Mouse (Mus musculus) heart, postnatal 0 days (tissue): ENCODE measurements around the gene Emx1.

Experiments used
- CTCF ChIP-seq: IDR thresholded peaks from 2 replicates; pipeline ENCODE4 v1.5.1; 2016; ENCODE audit warnings: antibody characterized with exemption, control low read depth, low read depth
- EP300 ChIP-seq: IDR thresholded peaks from 2 replicates; pipeline ENCODE4 v1.6.1; 2016; ENCODE audit warnings: antibody characterized with exemption, low read depth

DNA sequence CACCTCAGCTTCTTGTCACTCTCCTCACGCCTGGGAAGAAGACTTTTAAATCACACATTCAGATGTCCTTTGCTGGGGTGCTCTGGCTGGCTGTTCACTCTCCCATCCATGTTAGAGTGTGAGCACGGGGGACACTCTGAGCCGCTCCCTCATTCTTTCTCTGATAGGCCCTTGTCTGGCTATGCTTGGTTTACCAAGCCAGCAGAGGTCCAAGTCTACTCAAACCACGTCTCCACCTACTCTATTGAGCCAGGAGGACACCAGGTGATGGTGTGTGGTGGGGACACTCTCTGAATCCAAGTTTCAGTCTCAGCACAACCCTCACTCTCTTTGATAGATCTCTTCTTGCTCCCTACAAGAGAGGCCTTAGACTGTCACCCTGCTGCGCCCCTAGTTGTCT, 20.1 kb downstream of the Emx1 start:
- TF ChIP-seq CTCF, result no peak
- no peak for TF ChIP-seq EP300
